Mouse (Mus musculus) skeletal muscle tissue, adult 2 months (tissue): ENCODE results near the gene Nlrp6.
"Not testable (repeated sequence)": the region's sequence is repeated elsewhere in the genome, so short reads cannot be mapped to it uniquely, and the experiment has no call there.

Experiments used
- DNase-seq: peaks from one replicate; pipeline ENCODE4 v3.0.0-alpha.2; 2012; ENCODE audit warnings: low read depth, low spot score

Nlrp6 gene

DNA sequence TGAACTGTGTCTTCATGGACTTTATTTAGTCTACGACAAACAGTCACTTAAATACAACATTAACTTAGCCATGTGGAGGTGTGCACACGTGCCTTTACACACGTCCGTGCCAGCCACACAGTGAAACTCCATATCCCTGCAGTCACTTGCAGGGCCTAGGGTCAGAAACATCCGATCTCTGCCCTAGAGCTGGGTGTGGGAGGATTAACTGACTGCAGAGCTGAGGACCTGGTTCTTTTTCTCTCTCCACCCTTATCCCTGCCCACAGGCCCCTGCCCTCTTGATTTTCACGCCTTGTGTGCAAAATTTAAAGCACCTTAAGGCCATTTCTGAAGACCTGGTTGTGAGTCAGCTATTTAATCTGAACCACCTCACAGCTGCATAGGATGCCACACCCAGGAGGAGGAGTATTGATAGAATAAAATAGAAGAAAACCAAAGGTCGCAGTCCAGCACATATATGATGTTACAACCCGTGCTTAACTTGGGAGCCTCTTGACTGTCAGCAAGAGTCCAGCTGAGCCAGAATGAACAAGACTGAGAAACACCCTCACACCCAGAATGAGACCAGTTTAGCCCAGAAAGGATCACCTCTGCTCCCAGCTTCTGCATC, at the start of gene Nlrp6:
Gene Nlrp6, plus strand, starts transcription at position 485 of the 612 bp plus-strand sequence.
- no peak for DNase-seq

DNA sequence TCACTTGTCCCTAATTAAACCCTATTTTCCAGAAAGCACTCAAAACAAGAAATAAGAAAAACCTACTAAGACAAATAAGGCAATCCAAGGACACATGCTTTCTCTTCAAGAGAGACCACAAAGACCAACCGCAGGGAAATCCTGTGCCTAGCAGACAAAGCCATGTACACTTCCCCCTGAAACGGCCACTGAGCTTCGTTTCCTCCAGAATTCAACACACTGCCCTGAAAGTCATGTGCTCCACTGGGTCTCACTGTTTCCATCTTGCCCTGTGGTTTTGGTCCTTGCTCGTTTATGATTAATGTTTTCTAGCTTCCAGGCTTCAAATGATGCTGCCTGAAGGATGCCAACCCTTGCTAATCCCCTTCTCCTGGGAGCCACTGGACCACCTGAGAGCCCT, 46.5 kb upstream of the Nlrp6 start:
- no peak for DNase-seq

DNA sequence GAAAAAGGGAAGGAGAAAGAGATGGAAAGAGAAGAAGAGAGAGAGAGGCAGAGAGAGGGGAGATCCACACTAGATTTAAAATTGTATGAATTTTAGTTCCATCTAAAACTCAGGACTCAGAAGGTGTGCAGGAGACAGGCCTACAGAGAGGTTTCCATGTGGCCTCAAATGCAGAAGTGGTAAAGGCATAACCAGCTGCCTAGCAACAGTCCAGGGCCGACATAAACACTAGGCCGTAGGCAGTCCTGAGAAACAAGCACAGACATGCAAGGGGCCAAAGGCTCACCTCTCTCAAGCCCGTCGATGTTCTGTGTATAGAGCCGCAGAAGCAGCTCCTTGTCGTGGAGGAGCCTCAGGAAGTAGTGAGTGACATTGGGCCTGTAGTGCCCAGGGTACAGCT, 43.3 kb upstream of the Nlrp6 start:
- DNase-seq, result no peak

DNA sequence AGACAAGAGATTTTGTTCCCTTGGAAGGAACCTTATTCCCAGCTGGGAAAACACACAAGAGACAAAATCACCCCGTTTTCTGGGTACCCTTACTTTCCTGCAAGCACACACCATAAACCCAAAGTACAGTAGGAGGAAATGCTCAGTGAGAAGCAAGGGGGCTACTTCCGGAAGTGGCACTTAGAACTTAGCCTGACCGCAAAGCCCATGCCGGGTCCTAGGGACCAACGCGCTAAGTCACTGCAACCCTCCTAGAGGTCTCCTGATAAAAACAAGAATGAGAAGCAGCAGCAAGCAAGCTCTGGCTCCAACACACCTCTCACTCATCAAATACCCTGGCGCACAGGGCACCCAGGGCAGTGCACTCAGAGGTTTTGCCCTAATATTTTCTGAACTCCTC, 41.3 kb upstream of the Nlrp6 start:
- DNase-seq, result no peak

DNA sequence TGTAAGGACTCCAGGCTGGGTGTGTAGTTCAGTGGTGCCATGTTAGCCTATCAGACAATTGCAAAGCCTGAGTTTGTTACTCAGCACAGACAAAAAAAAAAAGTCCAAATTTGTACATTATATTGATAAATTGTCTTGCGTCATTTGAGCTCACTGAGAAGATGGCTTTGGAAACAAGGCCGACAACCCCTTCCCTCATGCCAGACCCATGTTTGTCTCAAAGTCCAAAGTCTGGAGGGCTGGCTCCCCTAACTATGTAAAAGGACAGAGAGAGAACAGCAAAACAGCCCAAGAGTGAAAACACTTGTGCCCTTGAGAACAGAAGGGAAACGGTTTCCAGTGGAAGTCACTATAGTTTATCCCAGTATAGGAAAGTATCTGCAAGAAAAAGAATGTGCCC, 40.3 kb upstream of the Nlrp6 start:
- no peak for DNase-seq

DNA sequence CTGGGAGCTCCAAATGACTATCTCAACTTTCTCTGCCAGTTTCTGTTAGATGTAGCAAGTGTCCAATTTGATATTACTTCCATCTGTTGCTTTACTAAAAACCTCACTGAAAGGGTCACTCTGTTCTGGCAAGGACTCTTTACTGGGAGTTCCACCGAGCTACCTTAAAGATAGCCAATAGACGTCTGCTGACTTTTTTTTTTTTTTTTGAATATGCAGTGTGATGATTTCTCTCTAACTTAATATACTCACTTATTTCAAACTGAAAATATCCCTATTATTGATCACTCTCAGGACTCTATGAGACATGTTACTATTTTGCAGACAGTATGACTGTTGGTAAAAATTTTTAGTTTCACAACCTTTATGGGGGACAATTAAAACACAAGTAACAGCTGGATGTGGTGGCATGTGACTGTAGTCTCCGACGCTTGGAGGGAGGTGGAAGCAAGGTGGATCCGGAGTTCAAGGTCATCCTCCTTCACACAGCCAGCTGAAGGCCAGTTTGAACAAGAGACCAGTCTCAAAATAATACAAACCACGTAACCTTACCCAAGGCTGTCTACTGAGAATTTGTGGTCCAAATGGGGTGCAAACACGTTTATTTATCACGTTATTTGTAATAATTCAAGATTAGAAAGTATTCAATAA, 39.7 kb upstream of the Nlrp6 start:
- DNase-seq, result no peak

DNA sequence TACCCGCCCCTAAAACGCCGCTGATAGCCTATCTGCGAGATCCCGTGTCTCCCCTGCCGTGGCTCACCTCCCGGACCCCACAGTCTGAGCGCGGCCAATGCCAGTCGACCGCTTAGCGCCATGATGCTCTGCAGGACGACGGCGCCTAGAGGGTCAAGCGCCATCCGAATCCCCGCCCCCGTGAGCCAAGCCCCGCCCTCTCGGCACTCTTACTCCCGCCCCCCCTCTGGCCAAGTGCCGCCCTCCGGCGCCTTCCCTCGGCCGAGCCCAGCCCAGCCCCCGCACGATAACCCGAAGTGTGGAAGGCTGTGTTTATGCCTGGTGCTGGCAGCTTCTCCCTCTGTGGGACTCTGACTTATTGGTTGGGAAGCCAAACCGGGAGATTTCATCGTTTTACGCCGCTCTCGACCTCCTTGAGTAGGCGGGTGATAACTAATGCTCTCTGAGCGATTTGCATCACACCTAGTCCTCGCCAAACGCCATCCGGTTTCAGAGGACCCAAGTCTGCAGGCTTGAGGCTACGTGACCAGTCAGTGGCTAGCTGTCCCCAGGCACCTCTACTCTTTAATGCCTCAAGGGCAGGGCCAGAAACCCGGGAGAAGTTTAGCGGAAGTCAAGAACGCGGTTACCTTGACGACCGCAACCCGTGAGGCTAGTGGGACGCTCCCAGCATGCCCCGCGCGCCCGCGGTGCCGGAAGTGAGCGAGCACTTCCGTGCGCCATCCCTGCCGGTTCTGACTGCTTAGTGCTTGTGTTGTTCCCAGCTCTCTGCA, 38.8 kb upstream of the Nlrp6 start, which contains the start of the genes Psmd13 and Sirt3:
Gene Psmd13, plus strand, starts transcription at position 273 of the 773 bp plus-strand sequence.
Gene Sirt3, minus strand, starts transcription at position 614 of the 773 bp plus-strand sequence.
- peak; percentile 90 for DNase-seq

DNA sequence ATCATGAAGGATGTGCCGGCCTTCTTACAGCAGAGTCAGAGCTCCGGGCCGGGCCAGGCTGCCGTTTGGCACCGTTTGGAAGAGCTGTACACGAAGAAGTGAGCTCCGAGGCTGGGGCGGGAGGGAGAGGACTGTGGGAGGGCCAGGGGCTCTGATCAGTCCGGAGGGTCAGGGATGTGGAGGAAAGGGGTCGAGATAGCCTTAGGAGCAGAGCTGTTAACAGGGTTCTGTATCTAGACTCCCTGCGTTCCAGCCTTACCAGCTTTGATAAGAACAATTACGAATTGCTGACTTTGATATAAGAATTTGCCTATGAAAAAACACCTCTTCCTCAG, 38.3 kb upstream of the Nlrp6 start:
- DNase-seq, result no peak

DNA sequence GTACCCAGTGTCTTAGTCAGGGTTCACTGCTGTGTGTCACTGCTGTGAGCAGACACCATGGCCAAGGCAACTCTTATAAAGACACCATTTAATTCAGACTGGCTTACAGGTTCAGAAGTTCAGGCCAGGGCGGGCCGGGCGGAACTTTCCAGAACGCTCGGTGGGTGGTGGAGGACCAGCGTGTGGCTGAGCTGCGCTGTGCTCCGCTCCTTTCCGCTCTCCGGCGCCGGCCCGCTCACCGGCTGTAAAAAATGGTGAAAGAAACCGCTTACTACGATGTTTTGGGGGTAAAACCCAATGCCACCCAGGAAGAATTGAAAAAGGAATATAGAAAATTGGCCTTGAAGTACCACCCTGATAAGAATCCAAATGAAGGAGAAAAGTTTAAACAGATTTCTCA, 30.1 kb upstream of the Nlrp6 start:
- not testable (repeated sequence) for DNase-seq

DNA sequence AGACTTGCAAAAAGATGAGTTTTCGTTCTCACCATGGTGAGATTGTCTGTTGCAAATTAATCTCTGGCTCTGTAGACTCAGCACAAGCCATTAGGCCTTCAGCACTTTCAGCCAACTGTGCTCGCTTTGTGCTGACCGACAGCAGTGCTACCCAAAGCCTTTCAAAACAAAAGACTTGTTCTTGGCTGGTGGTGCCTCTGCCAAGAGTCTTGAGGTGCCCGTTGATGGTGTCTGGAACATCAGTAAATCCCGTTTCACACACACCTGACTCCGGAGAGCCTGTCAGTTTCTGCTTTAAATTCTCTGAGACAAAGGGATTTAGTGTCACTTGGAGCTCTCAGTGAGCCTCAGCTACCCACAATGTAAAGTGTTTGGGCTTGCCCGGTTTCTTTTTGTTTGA, 26.7 kb upstream of the Nlrp6 start:
- no peak for DNase-seq

DNA sequence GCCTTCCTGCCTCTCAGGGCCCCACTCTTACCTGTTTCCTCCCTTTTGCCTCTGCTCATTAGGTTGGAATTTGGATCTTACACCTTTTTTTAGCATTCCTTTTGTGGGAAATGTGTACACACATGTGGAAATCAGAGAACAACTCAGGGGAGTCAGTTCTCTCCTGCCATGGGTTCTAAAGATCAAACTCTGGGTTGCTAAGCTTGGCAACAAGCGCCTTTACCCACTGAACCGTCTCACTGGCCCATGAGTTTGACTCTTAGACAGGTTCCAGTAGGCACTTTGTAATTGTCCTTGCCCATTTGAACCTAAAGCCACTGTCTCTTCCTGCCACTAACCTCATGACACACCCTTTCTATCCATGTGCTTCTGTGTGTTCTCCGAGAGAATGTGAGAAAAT, 26.1 kb upstream of the Nlrp6 start:
- no peak for DNase-seq

DNA sequence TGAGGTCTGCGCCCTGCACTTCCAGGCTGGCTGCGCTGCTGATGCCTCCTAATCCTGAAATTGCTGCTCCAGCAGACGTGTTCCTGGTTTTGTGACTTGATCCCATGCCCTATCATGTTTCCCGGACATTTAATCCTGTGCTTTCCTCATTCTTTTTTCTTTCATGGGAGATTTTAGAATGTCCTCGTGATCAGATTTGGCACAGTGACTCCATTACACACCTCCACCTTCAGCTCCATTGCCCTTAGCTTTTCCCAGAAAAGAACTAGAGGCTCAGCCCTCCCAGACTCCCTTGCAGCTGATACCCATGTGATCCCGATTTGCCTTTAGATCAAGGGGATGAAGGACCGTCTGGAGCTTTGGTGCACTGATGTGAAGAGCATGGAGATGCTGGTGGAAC, 22.8 kb upstream of the Nlrp6 start:
- no peak for DNase-seq

DNA sequence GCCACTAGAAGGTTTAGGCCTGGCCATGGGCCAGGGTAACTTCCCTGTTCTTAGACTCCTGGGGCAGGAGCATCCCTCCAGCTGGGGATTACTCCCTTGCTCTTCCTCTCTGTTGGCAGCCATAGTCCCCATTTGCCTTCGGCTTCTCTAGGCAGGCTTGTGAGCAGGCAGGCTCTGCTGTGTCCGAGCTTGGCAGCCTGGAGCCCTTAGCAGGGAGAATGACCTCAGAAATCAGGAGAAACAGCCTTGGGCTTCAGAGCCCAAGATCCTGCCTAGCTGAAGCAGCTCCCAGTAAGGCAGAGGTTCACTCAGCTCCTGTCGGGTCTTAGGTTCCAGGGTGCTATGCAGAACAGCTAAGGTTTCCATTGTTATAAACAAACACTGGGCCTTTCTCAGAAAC, 21.6 kb upstream of the Nlrp6 start:
- no peak for DNase-seq

DNA sequence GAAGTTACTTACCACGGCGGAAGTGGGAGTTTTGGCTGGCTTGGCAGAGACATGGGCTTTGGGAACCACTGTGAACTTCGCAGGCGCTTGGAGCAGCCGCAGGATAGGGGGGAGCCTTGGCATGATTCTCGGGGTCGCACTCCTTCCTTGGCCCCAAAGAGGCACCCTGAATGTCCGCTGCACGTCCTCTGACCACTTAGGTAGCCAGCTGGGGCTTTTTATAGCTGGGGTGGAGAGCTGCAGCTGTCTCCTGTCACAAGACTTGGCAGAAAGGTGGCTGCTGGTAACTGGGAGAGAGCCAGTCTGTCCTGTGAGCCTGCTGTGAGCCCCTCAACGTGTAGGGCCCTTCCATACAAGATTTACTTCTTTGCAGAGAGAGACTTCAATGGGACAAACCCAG, 20.5 kb upstream of the Nlrp6 start, which contains the start of gene Cox8b:
Gene Cox8b, minus strand, starts transcription at position 227 of the 400 bp plus-strand sequence.
- DNase-seq, result peak; percentile 94

DNA sequence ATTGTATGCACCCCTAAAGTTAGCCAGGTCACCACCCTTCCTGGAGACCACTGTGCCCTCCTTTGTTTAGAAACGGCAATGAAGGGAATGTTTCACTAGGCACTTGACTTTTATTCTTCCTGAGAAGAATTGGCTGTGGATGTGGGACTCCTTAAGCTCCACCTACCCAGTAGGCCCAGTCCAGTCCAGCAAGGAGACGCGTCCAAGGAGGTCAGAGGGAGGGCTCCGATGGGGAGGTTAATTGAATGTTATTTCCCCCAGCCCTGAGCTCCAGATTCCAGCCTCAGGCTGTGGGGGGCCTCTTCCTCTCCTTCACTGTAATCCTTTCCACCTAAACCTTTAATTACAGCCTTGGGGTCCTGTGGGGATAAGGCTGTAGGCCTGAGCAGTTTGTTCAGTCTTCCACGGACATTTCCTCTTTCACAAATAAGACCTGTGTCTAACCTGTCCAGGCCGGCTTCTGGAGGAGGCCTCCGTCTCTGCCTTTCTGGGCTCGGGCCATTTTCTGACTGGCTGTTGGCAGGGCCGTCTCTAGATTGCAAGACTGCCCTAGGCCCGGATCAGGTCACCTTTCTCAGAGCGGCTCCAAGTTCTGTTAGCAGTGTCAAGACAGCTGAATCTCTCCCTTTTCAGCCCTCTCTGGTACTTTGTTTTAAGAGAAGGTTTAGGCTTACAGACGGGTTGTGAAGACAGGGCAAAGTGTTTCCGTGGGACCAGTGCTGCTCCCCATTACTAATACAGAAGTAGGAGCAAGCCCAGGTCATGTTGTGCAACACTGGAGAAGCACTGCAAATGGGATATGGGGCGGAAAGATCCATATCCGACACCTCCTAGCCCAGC, 18.4 kb upstream of the Nlrp6 start:
- peak; percentile 70 for DNase-seq

DNA sequence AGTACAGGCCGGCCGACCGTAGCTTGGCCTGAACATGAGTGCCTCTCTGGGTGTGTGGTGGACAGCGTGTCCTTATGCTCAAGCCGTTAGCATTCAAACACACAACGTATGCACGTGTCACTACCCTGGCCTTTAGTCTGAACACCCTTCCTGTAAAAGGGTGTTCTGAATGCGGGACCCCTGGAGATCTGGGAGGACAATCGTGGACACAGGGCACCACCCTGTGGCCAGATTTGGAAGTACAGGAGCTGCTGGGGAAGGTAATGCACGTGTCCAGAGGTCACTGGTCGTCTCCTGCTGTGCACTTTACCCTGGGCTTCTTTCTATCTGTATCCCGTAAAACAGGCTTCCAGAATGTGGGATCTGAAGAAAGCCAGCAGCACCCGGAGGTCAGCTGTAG, 17.5 kb upstream of the Nlrp6 start:
- peak; percentile 66 for DNase-seq

DNA sequence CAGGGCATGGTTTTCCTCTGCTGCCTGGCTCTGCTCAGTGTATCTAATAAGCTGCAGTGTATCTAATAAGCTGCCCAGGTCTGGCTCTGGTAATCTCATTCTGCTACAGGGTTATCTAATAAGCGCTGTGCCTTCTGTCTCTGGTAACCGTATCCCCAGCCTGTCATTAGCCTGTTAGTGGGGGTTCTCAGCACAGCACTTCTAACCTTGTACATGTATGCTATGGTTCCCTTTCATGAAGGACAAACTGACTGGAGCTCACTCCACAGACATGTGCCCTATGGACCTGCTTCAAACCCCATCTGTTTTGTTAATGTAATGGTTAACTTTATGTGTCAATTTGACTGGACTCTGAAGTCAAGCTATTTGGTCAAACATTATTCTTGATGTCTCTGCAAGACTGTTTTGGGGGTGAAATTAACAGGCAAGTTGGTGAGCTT, 15.0 kb upstream of the Nlrp6 start:
- no peak for DNase-seq

DNA sequence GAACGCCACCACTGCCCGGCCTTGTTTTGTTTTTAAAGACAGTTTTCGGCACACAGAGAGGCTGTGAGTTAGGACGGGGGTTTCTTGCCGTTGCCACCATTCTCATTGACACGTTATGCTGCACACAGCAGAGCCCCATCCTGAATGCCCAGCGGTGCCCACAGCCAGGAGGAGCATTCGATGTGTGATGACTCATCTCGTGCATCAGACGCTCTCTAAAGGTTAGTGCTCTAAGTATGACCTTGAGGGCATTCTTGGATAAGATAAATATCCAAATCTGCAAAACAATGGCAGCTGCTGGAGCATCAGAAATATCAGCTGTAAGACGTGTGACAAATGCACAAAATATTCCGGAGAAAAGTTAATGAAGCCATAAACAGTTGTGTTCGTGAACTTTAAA, 13.6 kb upstream of the Nlrp6 start:
- DNase-seq, result no peak

DNA sequence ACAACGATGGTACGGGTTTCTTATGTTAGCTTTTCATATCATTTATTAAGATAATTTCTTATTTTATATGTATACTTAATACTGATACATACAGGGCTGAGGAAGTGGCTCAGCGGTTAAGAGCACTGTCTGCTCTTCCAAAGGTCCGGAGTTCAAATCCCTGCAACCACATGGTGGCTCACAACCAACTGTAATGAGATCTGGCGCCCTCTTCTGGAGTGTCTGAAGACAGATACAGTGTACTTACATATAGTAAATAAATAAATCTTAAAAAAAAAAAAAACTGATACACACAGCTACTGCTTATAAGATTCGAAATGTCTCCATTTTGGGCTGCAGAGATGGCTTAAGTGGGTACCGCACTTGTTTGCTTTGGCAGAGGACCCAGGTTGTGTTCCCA, 13.0 kb upstream of the Nlrp6 start:
- no peak for DNase-seq

DNA sequence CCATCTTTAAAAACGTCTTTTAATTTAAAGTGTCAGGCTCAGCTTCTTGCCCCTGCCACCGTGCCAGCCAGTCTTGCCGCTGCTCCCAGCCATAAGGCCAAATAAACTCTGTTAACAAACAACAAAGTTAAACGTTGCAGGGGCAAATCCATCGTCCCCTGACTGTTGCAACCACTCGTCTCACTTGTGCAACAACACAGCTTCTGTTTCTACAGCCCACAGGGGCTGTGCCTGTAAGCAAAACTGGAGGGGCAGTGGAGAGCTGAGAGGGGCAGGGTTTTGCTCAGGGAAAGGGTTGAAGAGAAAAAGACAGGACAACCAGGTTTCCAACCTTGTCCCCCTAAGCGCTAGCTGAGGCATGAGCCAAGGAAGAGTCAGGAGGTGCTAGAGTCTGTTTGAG, 12.5 kb upstream of the Nlrp6 start:
- DNase-seq, result no peak

DNA sequence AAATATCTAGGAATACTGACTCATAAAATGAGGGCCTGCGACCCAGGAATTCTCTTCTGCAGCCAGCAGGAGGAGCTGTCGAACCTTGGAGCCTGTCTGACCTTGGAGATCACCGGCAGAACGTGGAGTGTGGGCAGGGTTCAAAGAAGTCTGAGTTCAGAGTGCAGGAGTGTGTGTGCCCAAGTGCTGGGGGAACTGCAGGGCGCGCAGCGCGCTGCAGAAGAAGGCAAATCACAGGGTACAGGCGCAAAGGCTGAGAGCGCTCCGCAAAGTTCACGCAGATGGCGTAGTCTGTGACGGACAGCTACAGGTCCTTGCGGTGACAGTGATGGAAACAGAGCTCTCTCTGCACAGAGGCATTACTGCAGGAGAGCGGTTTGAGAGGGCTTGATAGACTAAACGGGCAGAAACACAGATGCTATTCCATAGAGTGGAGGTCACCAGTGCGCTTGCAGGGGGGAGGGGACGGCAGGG, 12.0 kb upstream of the Nlrp6 start:
- DNase-seq, result peak; percentile 60

DNA sequence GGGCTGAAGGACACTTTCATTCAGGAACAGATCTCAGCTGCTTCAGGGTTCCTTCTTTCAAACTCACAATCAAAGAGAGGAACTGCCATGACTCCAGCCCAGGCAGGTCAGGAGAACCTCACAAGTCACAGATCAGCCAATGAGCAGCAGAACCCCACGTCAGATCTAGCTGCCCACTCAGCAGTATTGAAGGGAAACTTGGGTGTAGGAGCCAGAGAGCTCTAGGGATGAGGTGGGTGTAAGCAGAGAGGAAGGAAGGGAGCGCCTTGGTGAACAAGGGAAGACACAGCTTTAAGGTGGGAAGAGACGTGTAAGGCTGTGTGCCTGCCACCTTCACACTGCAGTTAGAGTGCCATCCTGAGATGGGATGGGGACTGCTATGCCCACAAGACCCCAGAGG, 8.4 kb upstream of the Nlrp6 start:
- DNase-seq, result no peak
